14 mouse cellular contexts compared by ENCODE assay signal in the genomic region with DNA sequence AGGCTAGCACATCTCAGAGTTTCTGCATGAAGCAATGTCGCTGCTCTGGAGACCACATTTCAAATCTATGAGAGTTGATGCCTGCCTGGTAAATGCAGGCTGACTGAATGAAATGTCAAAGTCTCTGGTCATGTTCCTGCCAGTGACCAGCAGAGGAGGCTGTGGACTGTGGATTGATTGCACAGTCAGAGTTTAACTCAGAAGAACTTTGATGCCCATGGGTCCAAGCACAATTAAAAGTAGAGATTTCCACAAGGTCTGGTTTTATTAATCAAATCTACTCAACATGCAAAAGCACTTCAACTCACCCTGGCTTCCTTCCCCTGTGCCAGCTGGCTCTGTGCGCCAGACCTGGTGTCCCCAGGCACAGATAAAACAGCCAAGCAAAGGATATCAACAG.
DNase-seq lines count a peak whose midpoint lies in the region; ATAC-seq and TF ChIP-seq lines count a peak whose summit lies in the region.
"Had no signal": no experiment of that assay in that cellular context is flagged by ENCODE, and none has a peak within 500 bp of the region (broad histone marks: within the 10 kb centered on the region; RNA-seq: fewer than 3 reads in every experiment).

No protein-coding gene starts in this region.

- H3K36me3 ChIP-seq in forebrain, postnatal 0 days (ENCODE audit: insufficient read depth): no peaks in the 10 kb centered on the region
- H3K36me3 ChIP-seq in forebrain, embryonic 11.5 days (ENCODE audit: control insufficient read depth, insufficient read depth, low read length): no peaks in the 10 kb centered on the region
- no peaks in the 10 kb centered on the region for H3K36me3 ChIP-seq in forebrain, embryonic 16.5 days (ENCODE audit: control insufficient read depth, insufficient read depth)
- H3K36me3 ChIP-seq: forebrain, embryonic 12.5 days; liver, embryonic 13.5 days; midbrain, embryonic 13.5 days; neural tube, embryonic 12.5 days had no signal

- H3K4me3 ChIP-seq in forebrain, postnatal 0 days (ENCODE audit: low read depth, low read length): no peak overlapping the region
- no peak overlapping the region for H3K4me3 ChIP-seq in forebrain, embryonic 11.5 days (ENCODE audit: low read depth, low read length)
- H3K4me3 ChIP-seq in forebrain, embryonic 16.5 days (replicated peaks; ENCODE audit: low read length): no peak overlapping the region
- H3K4me3 ChIP-seq: forebrain, embryonic 12.5 days; liver, embryonic 13.5 days; midbrain, embryonic 13.5 days; neural tube, embryonic 12.5 days had no signal

- H3K27ac ChIP-seq in forebrain, postnatal 0 days (ENCODE audit: low read depth, low read length): no peak overlapping the region
- H3K27ac ChIP-seq in forebrain, embryonic 11.5 days (ENCODE audit: low read depth, low read length): no peak overlapping the region
- H3K27ac ChIP-seq in forebrain, embryonic 16.5 days (ENCODE audit: low read length): no peak overlapping the region
- H3K27ac ChIP-seq: forebrain, embryonic 12.5 days; liver, embryonic 13.5 days; midbrain, embryonic 13.5 days; neural tube, embryonic 12.5 days had no signal

- DNase-seq in forebrain, postnatal 0 days: no peak
- DNase-seq in forebrain, embryonic 11.5 days (ENCODE audit: low spot score): no peak
- peak; percentile 21 for DNase-seq in kidney, postnatal 14 days
- DNase-seq in kidney, adult 11 months: no peak
- DNase-seq in A20 (ENCODE audit: low read depth, low spot score) (peak; percentile 4), MN1 (ENCODE audit: low spot score) (peak; percentile 83)
- DNase-seq in gastrocnemius, postnatal 14 days: no peak
- DNase-seq: heart, postnatal 36 days; liver, embryonic 13.5 days; retina, postnatal 1 day had no signal

- 86% methylated on average over 2 of the region's 2 CpGs for WGBS in forebrain, postnatal 0 days
- 82% methylated on average over 2 of the region's 2 CpGs for WGBS in forebrain, embryonic 11.5 days
- 72% methylated on average over 2 of the region's 2 CpGs for WGBS in forebrain, embryonic 16.5 days

- no peak for ATAC-seq in forebrain, postnatal 0 days
- no peak for ATAC-seq in forebrain, embryonic 11.5 days (replicated peaks; ENCODE audit: low FRiP score)
- no peak for ATAC-seq in forebrain, embryonic 16.5 days
- ATAC-seq: midbrain, embryonic 13.5 days had no signal

- TF ChIP-seq CTCF in forebrain, postnatal 0 days (IDR thresholded peaks at IDR 0.05; ENCODE audit: low read depth): peak; percentile 59

- no peaks in the 10 kb centered on the region for H3K4me1 ChIP-seq in forebrain, postnatal 0 days (ENCODE audit: insufficient read depth)
- H3K4me1 ChIP-seq in forebrain, embryonic 11.5 days (replicated peaks; ENCODE audit: control insufficient read depth, insufficient read depth, low read length): peaks cover 4% of the 10 kb centered on the region
- peaks cover 7% of the 10 kb centered on the region for H3K4me1 ChIP-seq in forebrain, embryonic 16.5 days (replicated peaks; ENCODE audit: control insufficient read depth, insufficient read depth, low read length)
- H3K4me1 ChIP-seq: liver, embryonic 13.5 days had no signal

- H3K27me3 ChIP-seq in forebrain, postnatal 0 days (ENCODE audit: insufficient read depth, low read length): no peaks in the 10 kb centered on the region; the same call in 1 of the 2 replicates
- H3K27me3 ChIP-seq in forebrain, embryonic 11.5 days (ENCODE audit: control insufficient read depth, insufficient read depth, low read length): no peaks in the 10 kb centered on the region
- H3K27me3 ChIP-seq in forebrain, embryonic 16.5 days (replicated peaks; ENCODE audit: control insufficient read depth, insufficient read depth, low read length): peaks cover 10% of the 10 kb centered on the region; the same call in 1 of the 2 replicates
- H3K27me3 ChIP-seq: liver, embryonic 13.5 days; neural tube, embryonic 12.5 days had no signal

- no peak overlapping the region for H3K4me2 ChIP-seq in forebrain, postnatal 0 days (ENCODE audit: low read depth)
- no peak overlapping the region for H3K4me2 ChIP-seq in forebrain, embryonic 11.5 days (ENCODE audit: low read depth, low read length, severe bottlenecking)
- no peak overlapping the region for H3K4me2 ChIP-seq in forebrain, embryonic 16.5 days (ENCODE audit: low read length)
- H3K4me2 ChIP-seq: forebrain, embryonic 12.5 days; liver, embryonic 13.5 days; midbrain, embryonic 13.5 days; neural tube, embryonic 12.5 days had no signal

- H3K9ac ChIP-seq in forebrain, postnatal 0 days: no peak overlapping the region
- H3K9ac ChIP-seq in forebrain, embryonic 11.5 days (ENCODE audit: low read length): no peak overlapping the region
- no peak overlapping the region for H3K9ac ChIP-seq in forebrain, embryonic 16.5 days (replicated peaks; ENCODE audit: low read depth, low read length)
- H3K9ac ChIP-seq: forebrain, embryonic 12.5 days; liver, embryonic 13.5 days; midbrain, embryonic 13.5 days; neural tube, embryonic 12.5 days had no signal

- intact Hi-C loops in gastrocnemius, postnatal 14 days (cut with DNase I; ENCODE audit: low total_unique reads): no loop called here

- no peaks in the 10 kb centered on the region for H3K9me3 ChIP-seq in forebrain, postnatal 0 days (ENCODE audit: low read length)
- H3K9me3 ChIP-seq in forebrain, embryonic 11.5 days (ENCODE audit: control insufficient read depth, low read length): no peaks in the 10 kb centered on the region
- no peaks in the 10 kb centered on the region for H3K9me3 ChIP-seq in forebrain, embryonic 16.5 days (ENCODE audit: control insufficient read depth, low read length)
- H3K9me3 ChIP-seq: forebrain, embryonic 12.5 days; liver, embryonic 13.5 days; midbrain, embryonic 13.5 days; neural tube, embryonic 12.5 days had no signal

Comparison
In these comparisons a context has a peak if more than half of its experiments do, and no peak if none do; other contexts are left out.
1. DNase-seq: peak in kidney, postnatal 14 days (single experiment), A20 (single experiment) and MN1 (single experiment); none in forebrain, postnatal 0 days (single experiment), forebrain, embryonic 11.5 days (single experiment), kidney, adult 11 months (single experiment) and gastrocnemius, postnatal 14 days (single experiment).